Mouse (Mus musculus) bone marrow macrophage, adult 2 months (primary cell): ENCODE measurements around the gene Zfp987.
"Not testable (repeated sequence)": the region's sequence is repeated elsewhere in the genome, so short reads cannot be mapped to it uniquely, and the experiment has no call there.

Source experiments
- CTCF ChIP-seq: IDR thresholded peaks from 2 replicates; pipeline ENCODE4 v1.5.1; 2012; ENCODE audit warnings: low read depth, mild to moderate bottlenecking, low read length, moderate library complexity
- POLR2A ChIP-seq: IDR thresholded peaks from 2 replicates; pipeline ENCODE4 v1.6.1; 2012; ENCODE audit warnings: mild to moderate bottlenecking, low read depth, low read length, borderline replicate concordance

DNA sequence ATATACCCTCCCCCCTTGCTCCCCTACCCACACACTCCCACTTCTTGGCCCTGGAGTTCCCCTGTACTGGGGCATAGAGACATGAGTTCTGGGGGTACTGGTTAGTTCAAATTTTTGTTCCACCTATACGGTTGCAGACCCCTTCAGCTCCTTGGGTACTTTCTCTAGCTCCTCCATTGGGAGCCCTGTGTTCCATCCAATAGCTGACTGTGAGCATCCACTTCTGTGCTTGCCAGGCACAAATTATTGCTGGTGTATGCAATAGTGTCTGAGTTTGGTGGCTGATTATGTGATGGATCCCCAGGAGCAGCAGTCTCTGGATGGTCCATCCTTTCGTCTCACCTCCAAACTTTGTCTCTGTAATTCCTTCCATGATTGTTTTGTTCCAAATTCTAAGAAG is 43.7 kb upstream of the Zfp987 start:
- TF ChIP-seq CTCF, POLR2A: not testable (repeated sequence)
